Mouse (Mus musculus): ENCODE measurements around the gene Olfr785. TPM values are rescaled to one million over a fixed set of nuclear protein-coding genes. Genes with fewer than 3 reads are reported as not detected.
"Not testable (repeated sequence)": the region's sequence is repeated elsewhere in the genome, so short reads cannot be mapped to it uniquely, and the experiment has no call there.

Gene Olfr785
- polyA plus RNA-seq (2016; fragmentation: Nextera tagmentation; extraction: Ambion mirVana) = not detected in 2 replicates

GRCm38 (mm10) chr10:129405126-129405525 is at the start of gene Olfr785:
Gene Olfr785 (plus strand): TSS chr10:129405426.
- ATAC-seq (ENCODE audit: low FRiP score, low read depth) = no peak
- Histone ChIP-seq H3K9ac (replicated peaks) (no peak within 1 kb of the TSS), H3K27me3 (no peaks in the 10 kb centered on the region), H3K9me3 (no peaks in the 10 kb centered on the region), H3K4me1 (no peaks in the 10 kb centered on the region), H3K27ac (replicated peaks) (no peak within 1 kb of the TSS), H3K36me3 (no peaks in the 10 kb centered on the region), H3K4me3 (no peak within 1 kb of the TSS), H3K4me2 (replicated peaks) (no peak within 1 kb of the TSS)
- 85% methylated on average over 2 of the region's 2 CpGs for WGBS

- 82% methylated on average over 4 of the region's 4 CpGs for WGBS
- not testable (repeated sequence) for H3K36me3 ChIP-seq; H3K4me1 ChIP-seq; H3K9ac ChIP-seq (replicated peaks); H3K27me3 ChIP-seq; H3K9me3 ChIP-seq; ATAC-seq (ENCODE audit: low FRiP score, low read depth); H3K27ac ChIP-seq (replicated peaks); H3K4me3 ChIP-seq; H3K4me2 ChIP-seq (replicated peaks)
Observed at GRCm38 (mm10) chr10:129356496-129356895, 48.7 kb upstream of the Olfr785 start.

DNA sequence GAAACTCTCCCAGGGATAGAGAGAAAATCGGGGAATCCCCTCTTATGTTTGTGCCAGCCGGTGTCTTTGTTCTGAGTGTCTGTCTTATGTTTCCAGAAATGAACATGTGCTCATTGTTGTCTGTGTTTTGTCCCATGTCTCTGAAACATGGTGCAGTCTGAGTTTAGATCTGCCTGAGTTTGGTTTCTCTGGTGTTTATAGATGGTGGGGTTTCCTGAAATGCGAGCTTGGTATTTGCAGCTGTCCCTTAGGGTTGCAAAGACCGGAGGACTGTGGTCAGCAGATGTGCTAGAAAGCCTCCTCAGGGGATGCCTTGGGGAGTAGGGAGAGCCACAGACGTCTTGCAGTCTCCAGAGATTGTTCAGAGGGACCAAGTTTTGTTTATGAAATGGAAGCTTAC is 47.9 kb upstream of the Olfr785 start:
- Histone ChIP-seq H3K27me3 (no peaks in the 10 kb centered on the region), H3K9ac (replicated peaks) (no peak overlapping the region), H3K36me3 (no peaks in the 10 kb centered on the region), H3K4me3 (no peak overlapping the region), H3K4me1 (no peaks in the 10 kb centered on the region), H3K4me2 (replicated peaks) (no peak overlapping the region), H3K27ac (replicated peaks) (no peak overlapping the region), H3K9me3 (no peaks in the 10 kb centered on the region)
- WGBS = 80% methylated on average over 5 of the region's 5 CpGs
- ATAC-seq (ENCODE audit: low FRiP score, low read depth) = no peak

- not testable (repeated sequence) for H3K27me3 ChIP-seq; H3K27ac ChIP-seq (replicated peaks); ATAC-seq (ENCODE audit: low FRiP score, low read depth); H3K4me2 ChIP-seq (replicated peaks); H3K36me3 ChIP-seq; H3K9me3 ChIP-seq; H3K4me1 ChIP-seq; H3K4me3 ChIP-seq; H3K9ac ChIP-seq (replicated peaks)
- WGBS = 91% methylated on average over 5 of the region's 5 CpGs
Observed at GRCm38 (mm10) chr10:129374051-129374450, 31.2 kb upstream of the Olfr785 start.

DNA sequence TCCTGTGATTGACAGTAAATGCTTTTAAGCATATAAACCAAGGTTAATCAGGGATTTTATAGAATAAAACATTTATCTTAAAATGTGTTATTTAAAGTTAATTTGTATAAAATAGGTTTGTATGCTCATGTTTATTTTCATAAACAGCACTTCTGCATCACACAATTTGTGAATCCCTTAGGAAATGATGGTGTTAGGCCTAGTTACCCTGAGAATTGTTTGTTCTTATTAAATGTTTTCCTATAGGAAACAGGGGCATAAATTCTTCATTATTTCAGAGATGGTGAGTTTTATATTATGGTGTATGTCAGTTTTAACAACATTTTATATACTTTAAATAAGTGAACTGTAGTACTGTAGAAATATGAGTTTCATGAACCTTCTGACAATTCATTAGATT is 21.4 kb upstream of the Olfr785 start, which contains the start of gene Olfr784:
Olfr784 (plus strand) TSS at position 301 of the 400 bp plus-strand sequence.
- Histone ChIP-seq H3K27ac (replicated peaks) (no peak within 1 kb of the TSS), H3K4me3 (no peak within 1 kb of the TSS), H3K9me3 (no peaks in the 10 kb centered on the region), H3K9ac (replicated peaks) (no peak within 1 kb of the TSS), H3K4me1 (no peaks in the 10 kb centered on the region), H3K36me3 (no peaks in the 10 kb centered on the region), H3K27me3 (no peaks in the 10 kb centered on the region), H3K4me2 (replicated peaks) (no peak within 1 kb of the TSS)
- ATAC-seq (ENCODE audit: low FRiP score, low read depth) = no peak

DNA sequence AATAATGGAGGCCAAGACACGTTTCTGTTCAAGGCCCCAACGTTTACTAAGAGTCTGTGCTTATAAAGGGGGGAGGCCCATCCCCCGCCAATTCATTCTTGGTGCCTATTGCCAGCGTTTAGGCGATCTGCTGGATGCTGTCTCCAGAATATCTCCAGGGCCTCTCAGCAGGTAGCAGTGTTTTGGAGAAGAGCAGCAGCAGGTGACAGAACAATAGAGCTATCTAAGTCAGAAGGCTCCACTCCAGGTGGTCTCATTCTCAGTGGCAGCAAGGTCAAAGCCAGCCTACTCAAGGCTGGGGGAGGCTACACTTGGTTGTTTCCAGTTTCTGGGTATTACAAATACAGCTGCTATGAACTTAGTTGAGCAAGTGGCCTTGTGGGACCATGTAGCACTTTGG is 4.3 kb upstream of the Olfr785 start:
- Histone ChIP-seq H3K4me2 (replicated peaks) (no peak overlapping the region), H3K27me3 (no peaks in the 10 kb centered on the region), H3K36me3 (no peaks in the 10 kb centered on the region), H3K4me1 (no peaks in the 10 kb centered on the region), H3K9ac (replicated peaks) (no peak overlapping the region), H3K9me3 (no peaks in the 10 kb centered on the region), H3K27ac (replicated peaks) (no peak overlapping the region), H3K4me3 (no peak overlapping the region)
- 41% methylated on average over 5 of the region's 5 CpGs for WGBS
- ATAC-seq (ENCODE audit: low FRiP score, low read depth) = no peak

DNA sequence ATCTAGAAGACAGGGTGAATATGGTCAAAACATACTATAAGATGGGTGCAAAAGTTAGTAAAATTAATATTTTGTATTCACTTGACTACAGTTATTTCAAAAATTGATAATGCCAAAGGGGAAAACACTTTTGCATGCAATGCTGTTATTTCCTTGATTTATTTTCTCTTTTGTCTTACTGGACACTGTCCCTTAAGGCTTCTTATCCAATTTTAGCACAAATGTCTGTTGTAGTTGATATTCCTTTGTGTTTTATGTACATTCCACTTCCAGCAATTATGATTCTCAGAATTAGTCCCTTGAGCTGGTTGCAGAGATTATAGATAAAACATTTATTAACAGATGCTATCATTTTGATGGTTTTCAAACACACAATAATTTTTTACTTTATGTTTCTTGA is 21.8 kb downstream of the Olfr785 start, which contains the start of gene Olfr786:
Olfr786 (plus strand) TSS at position 301 of the 400 bp plus-strand sequence.
- H3K27me3 ChIP-seq = no peaks in the 10 kb centered on the region
- no peak for ATAC-seq (ENCODE audit: low FRiP score, low read depth)
- no peak within 1 kb of the TSS for H3K27ac ChIP-seq (replicated peaks)
- no peaks in the 10 kb centered on the region for H3K9me3 ChIP-seq
- no peaks in the 10 kb centered on the region for H3K36me3 ChIP-seq
- no peaks in the 10 kb centered on the region for H3K4me1 ChIP-seq
- H3K4me2 ChIP-seq (replicated peaks) = no peak within 1 kb of the TSS
- H3K4me3 ChIP-seq = no peak within 1 kb of the TSS
- no peak within 1 kb of the TSS for H3K9ac ChIP-seq (replicated peaks)

Other genes with a start within 250 kb of the Olfr785 start
- not detected in 2 replicates for gene Olfr771, start 240.7 kb upstream of the Olfr785 start, polyA plus RNA-seq (2016; fragmentation: Nextera tagmentation; extraction: Ambion mirVana)
- gene Olfr772, start 227.5 kb upstream of the Olfr785 start, polyA plus RNA-seq (2016; fragmentation: Nextera tagmentation; extraction: Ambion mirVana) = not detected in 2 replicates
- not detected in 2 replicates for gene Olfr773, start 218.0 kb upstream of the Olfr785 start, polyA plus RNA-seq (2016; fragmentation: Nextera tagmentation; extraction: Ambion mirVana)
- gene Olfr774, start 169.2 kb upstream of the Olfr785 start, polyA plus RNA-seq (2016; fragmentation: Nextera tagmentation; extraction: Ambion mirVana) = not detected in 2 replicates
- gene Olfr775, start 157.0 kb upstream of the Olfr785 start, polyA plus RNA-seq (2016; fragmentation: Nextera tagmentation; extraction: Ambion mirVana) = not detected in 2 replicates
- gene Olfr776, start 146.3 kb upstream of the Olfr785 start, polyA plus RNA-seq (2016; fragmentation: Nextera tagmentation; extraction: Ambion mirVana) = not detected in 2 replicates
- gene Olfr777, start 133.9 kb upstream of the Olfr785 start, polyA plus RNA-seq (2016; fragmentation: Nextera tagmentation; extraction: Ambion mirVana) = not detected in 2 replicates
- gene Olfr780, start 87.3 kb upstream of the Olfr785 start, polyA plus RNA-seq (2016; fragmentation: Nextera tagmentation; extraction: Ambion mirVana) = not detected in 2 replicates
- not detected in 2 replicates for gene Olfr781, start 76.6 kb upstream of the Olfr785 start, polyA plus RNA-seq (2016; fragmentation: Nextera tagmentation; extraction: Ambion mirVana)
- gene Olfr782, start 56.6 kb upstream of the Olfr785 start, polyA plus RNA-seq (2016; fragmentation: Nextera tagmentation; extraction: Ambion mirVana) = not detected in 2 replicates
- not detected in 2 replicates for gene Olfr784, start 21.3 kb upstream of the Olfr785 start, polyA plus RNA-seq (2016; fragmentation: Nextera tagmentation; extraction: Ambion mirVana)
- not detected in 2 replicates for gene Olfr786, start 21.9 kb downstream of the Olfr785 start, polyA plus RNA-seq (2016; fragmentation: Nextera tagmentation; extraction: Ambion mirVana)
- not detected in 2 replicates for gene Olfr787, start 56.4 kb downstream of the Olfr785 start, polyA plus RNA-seq (2016; fragmentation: Nextera tagmentation; extraction: Ambion mirVana)
- not detected in 2 replicates for gene Olfr788, start 65.6 kb downstream of the Olfr785 start, polyA plus RNA-seq (2016; fragmentation: Nextera tagmentation; extraction: Ambion mirVana)
- gene Olfr789, start 79.3 kb downstream of the Olfr785 start, polyA plus RNA-seq (2016; fragmentation: Nextera tagmentation; extraction: Ambion mirVana) = not detected in 2 replicates
- not detected in 2 replicates for gene Olfr790, start 93.1 kb downstream of the Olfr785 start, polyA plus RNA-seq (2016; fragmentation: Nextera tagmentation; extraction: Ambion mirVana)
- not detected in 2 replicates for gene Olfr791, start 116.4 kb downstream of the Olfr785 start, polyA plus RNA-seq (2016; fragmentation: Nextera tagmentation; extraction: Ambion mirVana)
- gene Olfr792, start 133.7 kb downstream of the Olfr785 start, polyA plus RNA-seq (2016; fragmentation: Nextera tagmentation; extraction: Ambion mirVana) = not detected in 2 replicates
- not detected in 2 replicates for gene Olfr794, start 162.2 kb downstream of the Olfr785 start, polyA plus RNA-seq (2016; fragmentation: Nextera tagmentation; extraction: Ambion mirVana)
- not detected in 2 replicates for gene Olfr796, start 207.1 kb downstream of the Olfr785 start, polyA plus RNA-seq (2016; fragmentation: Nextera tagmentation; extraction: Ambion mirVana)
- not detected in 2 replicates for gene Olfr798, start 222.5 kb downstream of the Olfr785 start, polyA plus RNA-seq (2016; fragmentation: Nextera tagmentation; extraction: Ambion mirVana)
- gene Olfr799, start 232.1 kb downstream of the Olfr785 start, polyA plus RNA-seq (2016; fragmentation: Nextera tagmentation; extraction: Ambion mirVana) = not detected in 2 replicates